Mouse (Mus musculus) liver, postnatal 0 days (tissue): ENCODE measurements around the gene Cavin1. TPM values are rescaled to one million over a fixed set of nuclear protein-coding genes. Genes with fewer than 3 reads are reported as not detected.

Experiments
- ATAC-seq: fragments of 200-750 bp; cut with Nextera tagmentation; 2 replicates; pipeline ENCODE4 v1.8.0; 2017; ENCODE audit warnings: mild to moderate bottlenecking, moderate library complexity
- DNase-seq: peaks from one replicate; pipeline ENCODE4 v3.0.0-alpha.2; 2016
- H3K27ac ChIP-seq: fragments of 300-500 bp; sonication (generic); 2 replicates; pipeline ENCODE4 v1.5.1; 2014; ENCODE audit warnings: antibody characterized with exemption, moderate library complexity, mild to moderate bottlenecking, low read depth
- H3K27me3 ChIP-seq: fragments of 300-500 bp; sonication (generic); 2 replicates; pipeline ENCODE4 v1.6.1; 2014; ENCODE audit warnings: low read length, control low read depth, mixed read lengths; ENCODE audit not compliant: insufficient read depth
- H3K36me3 ChIP-seq: fragments of 300-500 bp; sonication (generic); replicated peaks from 2 replicates; pipeline ENCODE4 v1.6.1; 2014; ENCODE audit warnings: mild to moderate bottlenecking, control low read depth, low read length, moderate library complexity, mixed read lengths; ENCODE audit not compliant: insufficient read depth
- H3K4me1 ChIP-seq: fragments of 300-500 bp; sonication (generic); 2 replicates; pipeline ENCODE4 v1.6.1; 2014; ENCODE audit warnings: antibody characterized with exemption, mild to moderate bottlenecking, control low read depth; ENCODE audit not compliant: insufficient read depth
- H3K4me2 ChIP-seq: fragments of 300-500 bp; sonication (generic); 2 replicates; pipeline ENCODE4 v1.6.1; 2014; ENCODE audit warnings: low read depth, mild to moderate bottlenecking, low read length, moderate library complexity, mixed read lengths
- H3K4me3 ChIP-seq: fragments of 300-500 bp; sonication (generic); 2 replicates; pipeline ENCODE4 v1.5.1; 2014; ENCODE audit warnings: low read depth, low read length
- H3K9ac ChIP-seq: fragments of 300-500 bp; sonication (generic); replicated peaks from 2 replicates; pipeline ENCODE4 v1.6.1; 2014; ENCODE audit warnings: mild to moderate bottlenecking, moderate library complexity
- H3K9me3 ChIP-seq: fragments of 300-500 bp; sonication (generic); 2 replicates; pipeline ENCODE4 v1.6.1; 2016; ENCODE audit warnings: mild to moderate bottlenecking, control low read depth, low read length, mixed read lengths
- CTCF ChIP-seq: sonication (generic); IDR thresholded peaks from 2 replicates; pipeline ENCODE4 v1.5.1; 2016; ENCODE audit warnings: antibody characterized with exemption, low read depth
- EP300 ChIP-seq: IDR thresholded peaks from 2 replicates; pipeline ENCODE4 v1.6.1; 2016; ENCODE audit warnings: antibody characterized with exemption, low read depth, mild to moderate bottlenecking
- WGBS: fragments of 180-500 bp; shearing (Covaris S2); extraction: QIAGEN DNeasy Blood & Tissue Kit; methylation state at CpG from one replicate; pipeline ENCODE4 v1.1.7; 2014; ENCODE audit not compliant: insufficient replicate concordance; 5-methylcytosine and 5-hydroxymethylcytosine counted together
- polyA plus RNA-seq: library from polyadenylated mRNA; unstranded; fragments of >200 nt; fragmentation: Nextera tagmentation; extraction: Ambion mirVana; gene quantifications from 2 replicates; pipeline ENCODE4 v1.2.1, GENCODE M21; 2015

The Cavin1 gene
- polyA plus RNA-seq, 1 experiment from 2014 or later: 28.5 TPM

DNA sequence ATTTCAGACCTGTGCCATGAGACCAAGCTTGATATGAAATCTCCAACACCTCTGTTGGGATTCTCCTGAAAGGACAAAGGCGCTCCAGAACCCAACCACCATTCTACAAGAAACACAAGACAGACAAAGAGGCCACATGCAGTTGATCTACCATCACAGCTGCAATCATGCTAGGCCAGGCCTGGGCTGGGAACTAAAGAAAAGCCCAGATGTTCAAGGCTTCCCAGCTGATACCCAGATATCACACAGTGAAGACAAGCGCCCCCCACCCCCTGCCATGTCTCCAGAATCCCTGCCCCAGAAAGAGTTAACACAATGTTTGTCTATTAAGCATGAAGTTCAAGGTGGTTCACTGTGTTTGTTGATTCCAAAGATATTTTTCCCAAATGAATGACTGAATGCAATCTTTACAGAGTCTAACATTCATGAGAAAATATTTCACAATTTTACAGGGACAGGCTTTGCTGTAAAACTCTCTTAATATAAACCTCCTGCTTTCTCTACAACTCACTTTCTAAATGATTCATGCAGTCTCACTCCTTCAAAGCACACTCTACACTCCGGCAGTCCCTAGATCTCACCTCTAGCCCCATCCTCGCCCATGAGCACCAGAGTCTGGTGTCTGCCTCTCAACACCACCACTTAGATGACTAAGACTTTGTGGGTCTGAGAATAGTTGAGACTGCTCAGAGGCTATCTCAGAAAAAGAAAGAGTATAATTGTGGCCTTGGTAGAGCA is 49.6 kb downstream of the Cavin1 start:
- H3K4me2 ChIP-seq: no peak overlapping the region
- peaks cover 25% of the 10 kb centered on the region for H3K4me1 ChIP-seq
- H3K27ac ChIP-seq: 0 out of 2 replicates have a peak overlapping the region, but pooled peaks have one; percentile 3
- no peak for ATAC-seq
- no peaks in the 10 kb centered on the region for H3K9me3 ChIP-seq
- H3K27me3 ChIP-seq: no peaks in the 10 kb centered on the region
- no peak for DNase-seq
- peaks cover 19% of the 10 kb centered on the region; the same call in 1 of the 2 replicates for H3K36me3 ChIP-seq
- H3K9ac ChIP-seq: no peak overlapping the region
- TF ChIP-seq CTCF: no peak
- no peak for TF ChIP-seq EP300
- WGBS: 80% methylated on average over 4 of the region's 4 CpGs
- H3K4me3 ChIP-seq: no peak overlapping the region

DNA sequence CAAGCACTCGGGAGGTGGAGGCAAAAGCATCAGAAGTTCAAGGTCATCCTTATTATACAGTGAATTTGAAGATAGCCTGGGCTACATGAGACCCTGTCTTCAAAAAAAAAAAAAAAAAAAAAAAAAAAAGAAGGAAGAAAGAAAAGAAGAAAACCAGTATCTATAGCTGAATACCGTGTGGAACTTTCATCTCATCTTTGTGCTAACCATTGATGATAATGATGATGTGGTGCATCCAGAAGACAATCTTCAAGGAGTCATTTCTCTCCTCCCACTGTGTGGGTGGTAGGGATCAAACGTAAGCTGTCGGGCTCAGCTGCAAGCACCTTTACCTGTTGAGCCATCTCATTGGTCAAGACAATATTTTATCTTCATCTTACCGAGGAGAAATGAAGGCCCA is 52.7 kb downstream of the Cavin1 start:
- no peaks in the 10 kb centered on the region for H3K9me3 ChIP-seq
- H3K4me3 ChIP-seq: no peak overlapping the region
- no peaks in the 10 kb centered on the region for H3K27me3 ChIP-seq
- no peak for ATAC-seq
- no peak for DNase-seq
- no peak overlapping the region for H3K27ac ChIP-seq
- H3K9ac ChIP-seq: no peak overlapping the region
- TF ChIP-seq EP300 (no peak), CTCF (no peak)
- WGBS: 76% methylated on average over 5 of the region's 5 CpGs
- peaks cover 30% of the 10 kb centered on the region for H3K4me1 ChIP-seq
- peaks cover 26% of the 10 kb centered on the region; the same call in 1 of the 2 replicates for H3K36me3 ChIP-seq
- no peak overlapping the region for H3K4me2 ChIP-seq

DNA sequence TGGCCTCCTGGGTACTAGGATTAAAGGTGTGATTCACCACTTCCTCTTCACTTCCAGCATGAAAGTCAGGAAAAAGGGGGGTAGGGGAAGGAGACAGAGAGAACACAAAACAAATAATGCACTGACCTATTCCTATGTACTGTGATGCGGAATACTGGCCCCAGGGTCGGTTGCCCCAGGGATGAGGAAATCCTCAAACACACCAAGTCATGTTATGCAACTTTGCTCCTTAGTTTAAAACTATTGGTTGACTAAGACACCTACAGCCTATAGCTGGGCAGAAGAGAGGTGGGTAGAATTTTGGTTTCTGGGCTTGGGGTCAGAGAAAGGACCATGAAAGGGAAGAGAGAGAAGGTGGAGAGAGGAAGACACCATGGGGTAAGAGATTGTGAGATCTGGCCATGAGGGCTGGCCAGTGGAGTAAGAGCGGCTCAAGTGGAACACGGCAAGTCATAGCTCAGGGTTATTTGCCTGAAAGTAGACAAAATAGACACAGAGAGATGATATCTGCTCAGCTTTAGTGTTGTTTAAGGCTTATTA is 54.2 kb downstream of the Cavin1 start:
- Histone ChIP-seq H3K9me3 (no peaks in the 10 kb centered on the region), H3K27ac (peak overlapping the region; percentile 72), H3K9ac (no peak overlapping the region), H3K27me3 (no peaks in the 10 kb centered on the region), H3K4me3 (no peak overlapping the region), H3K36me3 (peaks cover 23% of the 10 kb centered on the region; the same call in 1 of the 2 replicates), H3K4me2 (peak overlapping the region; percentile 36), H3K4me1 (peaks cover 29% of the 10 kb centered on the region)
- TF ChIP-seq EP300 (peak; percentile 83), CTCF (no peak)
- DNase-seq: peak; percentile 49
- WGBS: 63% methylated on average over 4 of the region's 4 CpGs
- peak; percentile 88 for ATAC-seq

DNA sequence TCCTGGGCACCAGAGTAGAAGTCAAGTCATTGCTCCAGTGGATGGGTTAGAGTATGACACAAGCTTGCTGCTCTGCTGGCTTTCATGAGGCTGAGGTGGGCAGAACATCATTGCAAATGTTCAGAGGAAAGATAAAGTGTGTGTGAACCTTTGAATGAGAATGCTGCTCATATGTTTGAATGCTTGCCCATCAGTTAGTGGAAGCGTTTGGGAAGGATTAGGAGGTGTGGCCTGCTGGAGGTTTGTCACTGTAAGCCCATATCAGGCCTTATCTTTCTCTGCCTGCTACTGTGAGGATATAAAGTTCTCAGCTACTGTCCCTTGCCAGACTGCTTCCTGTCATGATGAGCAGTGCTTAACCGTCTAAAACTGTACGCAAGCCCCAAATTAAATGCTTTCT is 55.6 kb downstream of the Cavin1 start:
- Histone ChIP-seq H3K9me3 (no peaks in the 10 kb centered on the region), H3K9ac (no peak overlapping the region), H3K27me3 (no peaks in the 10 kb centered on the region), H3K4me1 (peaks cover 20% of the 10 kb centered on the region), H3K27ac (no peak overlapping the region), H3K4me3 (no peak overlapping the region), H3K4me2 (no peak overlapping the region), H3K36me3 (peaks cover 22% of the 10 kb centered on the region)
- WGBS: 74% methylated on average over 3 of the region's 3 CpGs
- ATAC-seq: no peak
- TF ChIP-seq EP300 (no peak), CTCF (no peak)
- no peak for DNase-seq

DNA sequence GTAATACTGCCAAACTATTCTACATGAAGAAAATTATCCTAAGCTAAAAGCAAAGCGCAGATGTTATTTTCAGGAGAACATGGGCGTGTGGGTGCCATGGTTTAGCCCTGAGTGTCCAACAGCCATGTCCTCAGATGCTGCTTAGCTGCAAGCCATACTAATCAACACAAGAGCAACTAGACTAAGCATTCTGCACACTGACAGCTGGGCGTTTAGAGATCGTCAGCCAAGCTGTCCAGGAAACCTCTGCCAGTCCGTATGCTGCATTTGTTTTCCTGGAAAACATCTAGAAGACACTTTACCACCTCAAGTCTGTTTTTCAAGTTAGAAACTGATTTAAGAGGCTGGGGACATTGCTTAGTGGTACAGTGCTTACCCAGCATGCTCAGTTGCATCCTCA is 56.3 kb downstream of the Cavin1 start:
- H3K4me3 ChIP-seq: no peak overlapping the region
- peaks cover 22% of the 10 kb centered on the region for H3K36me3 ChIP-seq
- TF ChIP-seq EP300 (no peak), CTCF (no peak)
- ATAC-seq (no peak), DNase-seq (no peak)
- no peak overlapping the region for H3K27ac ChIP-seq
- peaks cover 18% of the 10 kb centered on the region for H3K4me1 ChIP-seq
- H3K4me2 ChIP-seq: no peak overlapping the region
- WGBS: 87% methylated on average over 5 of the region's 5 CpGs
- no peaks in the 10 kb centered on the region for H3K9me3 ChIP-seq
- H3K9ac ChIP-seq: no peak overlapping the region
- no peaks in the 10 kb centered on the region for H3K27me3 ChIP-seq

DNA sequence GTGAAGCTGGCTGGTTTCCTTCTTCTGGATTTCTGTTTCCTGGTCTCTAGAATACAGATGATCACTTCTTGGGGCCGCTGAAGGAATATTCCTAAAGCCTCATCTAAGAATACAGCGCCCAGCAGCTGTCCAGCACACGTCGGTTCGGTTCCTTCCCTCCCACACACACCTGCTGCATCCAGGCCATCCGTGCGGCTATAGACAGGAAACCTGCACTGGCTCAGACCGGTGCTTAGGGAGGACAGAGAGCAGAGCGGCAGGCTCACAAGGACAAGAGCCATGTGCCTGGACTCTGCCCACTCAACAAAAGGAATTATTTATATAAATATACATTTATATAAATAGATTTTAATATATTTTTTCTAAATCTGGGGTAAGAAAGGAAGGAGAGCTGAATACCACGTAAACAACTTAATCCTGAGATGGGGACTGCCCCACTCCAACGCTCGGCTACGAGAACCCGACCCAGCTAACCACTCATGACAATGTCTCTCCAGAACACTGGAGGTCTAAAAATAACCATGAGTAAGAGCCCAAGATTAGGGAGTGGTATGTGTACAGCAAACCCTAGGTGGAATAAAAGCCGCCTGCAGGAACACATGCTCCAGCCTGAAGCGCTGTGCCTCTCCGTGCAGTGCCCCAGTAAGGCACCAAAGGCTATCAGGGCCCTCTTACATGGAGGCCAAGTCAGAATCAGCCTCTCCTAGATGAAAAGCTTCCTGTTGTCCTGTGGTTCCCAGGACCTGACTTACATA is 58.1 kb downstream of the Cavin1 start:
- DNase-seq (no peak), ATAC-seq (no peak)
- Histone ChIP-seq H3K9me3 (no peaks in the 10 kb centered on the region), H3K9ac (no peak overlapping the region), H3K4me3 (no peak overlapping the region), H3K4me2 (no peak overlapping the region), H3K27me3 (no peaks in the 10 kb centered on the region), H3K36me3 (peaks cover 27% of the 10 kb centered on the region), H3K27ac (peak overlapping the region; percentile 36; the same call in 1 of the 2 replicates), H3K4me1 (peaks cover 18% of the 10 kb centered on the region)
- TF ChIP-seq EP300: no peak
- TF ChIP-seq CTCF: no peak
- WGBS: 87% methylated on average over 17 of the region's 17 CpGs
